Mouse (Mus musculus): Measurements from ENCODE around the gene Banp. TPM values are rescaled to one million over a fixed set of nuclear protein-coding genes. Genes with fewer than 3 reads are reported as not detected.
A peak's percentile ranks its signal among the peaks of the same experiment; 100 is the strongest.

Banp gene
- polyA plus RNA-seq, 2 experiments = 33.2 to 97.7 TPM

DNA sequence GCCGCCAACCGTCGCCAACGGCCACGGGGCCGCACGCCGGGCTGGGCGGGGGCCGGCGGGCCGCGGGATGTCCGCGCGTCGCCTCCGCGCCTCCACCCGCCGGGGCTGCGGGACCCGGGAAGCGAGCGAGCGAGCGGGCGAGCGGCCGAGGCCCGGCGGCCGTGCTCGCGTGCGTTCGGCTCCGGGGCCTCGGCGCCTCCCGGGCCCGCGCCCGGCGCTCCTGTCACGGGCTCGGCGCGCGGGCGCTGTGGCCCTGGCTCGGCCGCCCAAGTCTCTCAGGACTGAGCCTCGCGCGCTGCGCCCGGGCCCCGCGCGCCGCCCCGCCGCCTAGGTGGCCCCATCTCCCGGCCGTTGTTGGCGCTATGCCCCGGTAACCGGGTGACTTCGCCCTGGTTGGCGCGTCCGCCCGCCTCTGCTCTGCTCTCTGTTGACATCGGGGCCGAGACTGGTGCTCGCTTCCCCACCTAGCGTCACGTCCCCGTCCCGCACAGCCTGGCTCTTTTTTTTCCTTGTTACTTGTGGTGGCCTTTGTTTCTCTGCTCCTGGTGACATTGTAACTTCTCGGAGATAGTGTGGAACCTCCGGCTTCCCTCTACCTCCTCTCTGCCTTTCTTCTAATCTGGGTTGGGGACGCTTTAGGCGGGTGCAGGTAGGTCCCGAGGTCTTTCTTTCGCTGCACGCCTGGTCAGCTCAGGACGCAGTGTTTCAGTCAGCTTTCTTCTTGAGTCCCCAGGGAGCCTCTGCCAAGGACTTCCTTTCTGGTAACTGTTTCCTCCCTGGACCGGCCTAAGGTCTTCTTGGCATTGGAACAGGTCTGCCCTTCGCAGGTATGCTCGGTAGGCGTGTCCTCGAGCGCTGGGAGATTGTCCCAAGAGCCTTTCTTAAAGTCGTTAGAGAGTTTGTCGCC is 1.5 kb downstream of the Banp start:
- H3K27ac ChIP-seq (replicated peaks; ENCODE audit: low read depth, low read length) = peak overlapping the region; percentile 94
- H3K4me3 ChIP-seq (replicated peaks; ENCODE audit: low read length) = peak overlapping the region; percentile 89
- no peak for TF ChIP-seq POLR2A (IDR thresholded peaks at IDR 0.05; ENCODE audit: borderline replicate concordance, extremely low read depth, insufficient read depth, insufficient read length)
- peak; percentile 41 for DNase-seq (ENCODE audit: low spot score)
- peaks cover 28% of the 10 kb centered on the region for H3K36me3 ChIP-seq (ENCODE audit: control insufficient read depth, insufficient read depth, low read length)
- H3K27me3 ChIP-seq (ENCODE audit: control insufficient read depth, insufficient read depth, low read length) = no peaks in the 10 kb centered on the region
- H3K4me1 ChIP-seq (ENCODE audit: control insufficient read depth, insufficient read depth, low read length) = peaks cover 34% of the 10 kb centered on the region
- H3K9me3 ChIP-seq (ENCODE audit: control insufficient read depth, low read length) = no peaks in the 10 kb centered on the region
- H3K9ac ChIP-seq (ENCODE audit: low read depth, low read length, severe bottlenecking) = peak overlapping the region; percentile 99
- under 1% methylated on average over 52 of the region's 97 CpGs for WGBS
- peak overlapping the region; percentile 87 for H3K4me2 ChIP-seq (replicated peaks; ENCODE audit: low read depth, low read length, severe bottlenecking)
- ATAC-seq (ENCODE audit: low FRiP score, low read depth) = no peak

DNA sequence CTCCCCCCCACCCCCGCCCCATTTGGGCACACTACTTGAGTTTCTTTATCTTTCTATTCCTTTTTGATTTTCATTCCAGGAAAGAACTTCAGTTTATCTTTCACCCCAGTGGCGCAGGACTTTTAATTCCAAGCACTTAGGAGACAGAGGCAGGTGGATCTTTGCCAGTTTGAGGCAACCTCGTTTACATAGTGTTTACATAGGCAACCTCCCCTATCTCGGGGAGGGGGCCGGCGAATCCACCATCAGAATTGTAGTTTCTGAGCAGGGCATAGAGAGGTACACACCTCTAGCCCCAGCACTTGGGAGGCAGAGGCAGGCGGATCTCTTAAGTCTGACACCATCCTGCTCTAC is 2.1 kb downstream of the Banp start:
- H3K27ac ChIP-seq (replicated peaks; ENCODE audit: low read depth, low read length) = 0 out of 2 replicates have a peak overlapping the region, but pooled peaks have one; percentile 94
- H3K4me3 ChIP-seq (replicated peaks; ENCODE audit: low read length) = peak overlapping the region; percentile 89
- ATAC-seq (ENCODE audit: low FRiP score, low read depth) = no peak
- H3K9ac ChIP-seq (ENCODE audit: low read depth, low read length, severe bottlenecking) = peak overlapping the region; percentile 99
- no peaks in the 10 kb centered on the region for H3K9me3 ChIP-seq (ENCODE audit: control insufficient read depth, low read length)
- peaks cover 29% of the 10 kb centered on the region for H3K36me3 ChIP-seq (ENCODE audit: control insufficient read depth, insufficient read depth, low read length)
- peaks cover 34% of the 10 kb centered on the region for H3K4me1 ChIP-seq (ENCODE audit: control insufficient read depth, insufficient read depth, low read length)
- 41% methylated on average over 7 of the region's 7 CpGs for WGBS
- no peak for DNase-seq (ENCODE audit: low spot score)
- TF ChIP-seq POLR2A (IDR thresholded peaks at IDR 0.05; ENCODE audit: borderline replicate concordance, extremely low read depth, insufficient read depth, insufficient read length) = no peak
- H3K4me2 ChIP-seq (replicated peaks; ENCODE audit: low read depth, low read length, severe bottlenecking) = peak overlapping the region; percentile 87
- no peaks in the 10 kb centered on the region for H3K27me3 ChIP-seq (ENCODE audit: control insufficient read depth, insufficient read depth, low read length)

- Histone ChIP-seq H3K9me3 (ENCODE audit: control insufficient read depth, low read length) (no peaks in the 10 kb centered on the region), H3K27ac (replicated peaks; ENCODE audit: low read depth, low read length) (no peak overlapping the region), H3K4me3 (replicated peaks; ENCODE audit: low read length) (peak overlapping the region; percentile 89), H3K4me1 (ENCODE audit: control insufficient read depth, insufficient read depth, low read length) (peaks cover 31% of the 10 kb centered on the region), H3K4me2 (replicated peaks; ENCODE audit: low read depth, low read length, severe bottlenecking) (peak overlapping the region; percentile 87; the same call in 1 of the 2 replicates), H3K36me3 (ENCODE audit: control insufficient read depth, insufficient read depth, low read length) (peaks cover 29% of the 10 kb centered on the region), H3K27me3 (ENCODE audit: control insufficient read depth, insufficient read depth, low read length) (no peaks in the 10 kb centered on the region), H3K9ac (ENCODE audit: low read depth, low read length, severe bottlenecking) (0 out of 2 replicates have a peak overlapping the region, but pooled peaks have one; percentile 29)
- ATAC-seq (ENCODE audit: low FRiP score, low read depth) (no peak), DNase-seq (ENCODE audit: low spot score) (no peak)
- TF ChIP-seq POLR2A (IDR thresholded peaks at IDR 0.05; ENCODE audit: borderline replicate concordance, extremely low read depth, insufficient read depth, insufficient read length) = no peak
Measured at GRCm38 (mm10) chr8:121952122-121952521, 2.6 kb downstream of the Banp start.

DNA sequence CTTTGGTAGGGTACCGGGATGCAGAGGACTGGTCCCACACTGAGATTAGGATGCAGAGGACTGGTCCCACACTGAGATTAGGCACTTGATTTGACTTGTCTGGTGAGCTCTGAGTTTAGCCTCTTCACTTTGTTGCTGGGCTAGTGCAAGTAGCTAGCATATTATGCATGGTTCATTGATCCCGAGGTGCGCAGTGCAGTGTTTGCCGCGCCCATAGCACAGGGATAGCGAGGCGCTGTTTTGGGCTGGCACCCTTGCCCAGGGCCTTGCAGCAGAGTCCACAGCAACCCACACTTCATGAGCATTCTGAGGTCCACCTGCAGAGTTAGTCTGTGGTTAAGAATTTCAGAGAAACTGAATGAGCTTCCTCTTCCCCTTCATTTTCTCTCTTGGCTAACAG is 3.2 kb downstream of the Banp start:
- WGBS = 94% methylated on average over 7 of the region's 7 CpGs
- no peak for ATAC-seq (ENCODE audit: low FRiP score, low read depth)

GRCm38 (mm10) chr8:121953821-121954545 is 4.4 kb downstream of the Banp start:
- Histone ChIP-seq H3K27ac (replicated peaks; ENCODE audit: low read depth, low read length) (no peak overlapping the region), H3K4me3 (replicated peaks; ENCODE audit: low read length) (no peak overlapping the region), H3K4me1 (ENCODE audit: control insufficient read depth, insufficient read depth, low read length) (peaks cover 16% of the 10 kb centered on the region), H3K27me3 (ENCODE audit: control insufficient read depth, insufficient read depth, low read length) (no peaks in the 10 kb centered on the region), H3K36me3 (ENCODE audit: control insufficient read depth, insufficient read depth, low read length) (peaks cover 29% of the 10 kb centered on the region), H3K4me2 (replicated peaks; ENCODE audit: low read depth, low read length, severe bottlenecking) (no peak overlapping the region), H3K9me3 (ENCODE audit: control insufficient read depth, low read length) (no peaks in the 10 kb centered on the region), H3K9ac (ENCODE audit: low read depth, low read length, severe bottlenecking) (no peak overlapping the region)
- WGBS = 79% methylated on average over 3 of the region's 3 CpGs
- no peak for TF ChIP-seq POLR2A (IDR thresholded peaks at IDR 0.05; ENCODE audit: borderline replicate concordance, extremely low read depth, insufficient read depth, insufficient read length)
- no peak for ATAC-seq (ENCODE audit: low FRiP score, low read depth)
- no peak for DNase-seq (ENCODE audit: low spot score)

More for the DNA sequence above, 3.2 kb downstream of the Banp start:
- no peak overlapping the region for H3K27ac ChIP-seq (replicated peaks; ENCODE audit: low read depth, low read length)
- no peaks in the 10 kb centered on the region for H3K9me3 ChIP-seq (ENCODE audit: control insufficient read depth, low read length)
- H3K4me1 ChIP-seq (ENCODE audit: control insufficient read depth, insufficient read depth, low read length) = peaks cover 27% of the 10 kb centered on the region
- no peak overlapping the region for H3K9ac ChIP-seq (ENCODE audit: low read depth, low read length, severe bottlenecking)
- DNase-seq (ENCODE audit: low spot score) = no peak
- H3K4me2 ChIP-seq (replicated peaks; ENCODE audit: low read depth, low read length, severe bottlenecking) = no peak overlapping the region
- peaks cover 29% of the 10 kb centered on the region for H3K36me3 ChIP-seq (ENCODE audit: control insufficient read depth, insufficient read depth, low read length)
- no peaks in the 10 kb centered on the region for H3K27me3 ChIP-seq (ENCODE audit: control insufficient read depth, insufficient read depth, low read length)
- TF ChIP-seq POLR2A (IDR thresholded peaks at IDR 0.05; ENCODE audit: borderline replicate concordance, extremely low read depth, insufficient read depth, insufficient read length) = no peak
- H3K4me3 ChIP-seq (replicated peaks; ENCODE audit: low read length) = no peak overlapping the region
